Mouse (Mus musculus) lung, embryonic 16.5 days (tissue): ENCODE measurements around the gene Chchd4. TPM values are rescaled to one million over a fixed set of nuclear protein-coding genes. Genes with fewer than 3 reads are reported as not detected.
A peak's percentile ranks its signal among the peaks of the same experiment; 100 is the strongest.

ENCODE experiments used
- ATAC-seq: fragments of 200-750 bp; cut with Nextera tagmentation; 2 replicates; pipeline ENCODE4 v1.8.0; 2017; ENCODE audit warnings: low read depth, mild to moderate bottlenecking, moderate library complexity
- H3K27ac ChIP-seq: fragments of 300-500 bp; sonication (generic); 2 replicates; pipeline ENCODE4 v1.5.1; 2014; ENCODE audit warnings: mild to moderate bottlenecking, control low read depth, low read length
- H3K27me3 ChIP-seq: fragments of 300-500 bp; sonication (generic); 2 replicates; pipeline ENCODE4 v1.6.1; 2014; ENCODE audit warnings: low read depth, low read length, mixed read lengths; ENCODE audit not compliant: control insufficient read depth, insufficient read depth
- H3K36me3 ChIP-seq: fragments of 300-500 bp; sonication (generic); 2 replicates; pipeline ENCODE4 v1.6.1; 2014; ENCODE audit warnings: low read length; ENCODE audit not compliant: control insufficient read depth, insufficient read depth
- H3K4me1 ChIP-seq: fragments of 300-500 bp; sonication (generic); replicated peaks from 2 replicates; pipeline ENCODE4 v1.6.1; 2014; ENCODE audit warnings: low read length, mixed read lengths; ENCODE audit not compliant: control insufficient read depth, insufficient read depth
- H3K4me2 ChIP-seq: fragments of 300-500 bp; sonication (generic); 2 replicates; pipeline ENCODE4 v1.6.1; 2014; ENCODE audit warnings: low read depth, low read length, control low read depth
- H3K4me3 ChIP-seq: fragments of 300-500 bp; sonication (generic); 2 replicates; pipeline ENCODE4 v1.5.1; 2014; ENCODE audit warnings: mild to moderate bottlenecking, low read length, control low read depth
- H3K9ac ChIP-seq: fragments of 300-500 bp; sonication (generic); 2 replicates; pipeline ENCODE4 v1.6.1; 2014; ENCODE audit warnings: low read length, control low read depth
- H3K9me3 ChIP-seq: fragments of 300-500 bp; sonication (generic); 2 replicates; pipeline ENCODE4 v1.6.1; 2016; ENCODE audit warnings: low read length; ENCODE audit not compliant: control insufficient read depth
- WGBS: fragments of 180-500 bp; shearing (Covaris S2); extraction: QIAGEN DNeasy Blood & Tissue Kit; methylation state at CpG from one replicate; pipeline ENCODE4 v1.1.7; 2014; 5-methylcytosine and 5-hydroxymethylcytosine counted together
- polyA plus RNA-seq: library from polyadenylated mRNA; unstranded; fragments of >200 nt; fragmentation: Nextera tagmentation; extraction: Ambion mirVana; gene quantifications from 2 replicates; pipeline ENCODE4 v1.2.1, GENCODE M21; 2015

The Chchd4 gene
- polyA plus RNA-seq, 1 experiment from 2014 or later = 22.2 TPM

- 73% methylated on average over 1 of the region's 1 CpGs for WGBS
- Histone ChIP-seq H3K4me2 (no peak overlapping the region), H3K36me3 (peaks cover 6% of the 10 kb centered on the region; the same call in 1 of the 2 replicates), H3K9ac (no peak overlapping the region), H3K9me3 (no peaks in the 10 kb centered on the region), H3K27me3 (no peaks in the 10 kb centered on the region), H3K27ac (no peak overlapping the region), H3K4me3 (no peak overlapping the region), H3K4me1 (no peaks in the 10 kb centered on the region)
- ATAC-seq = no peak; the same call in 1 of the 2 replicates
Measured at GRCm38 (mm10) chr6:91459471-91459870, 13.9 kb downstream of the Chchd4 start.

- WGBS = 20% methylated on average over 5 of the region's 5 CpGs
- Histone ChIP-seq H3K4me3 (no peak overlapping the region), H3K27ac (no peak overlapping the region), H3K9me3 (no peaks in the 10 kb centered on the region), H3K36me3 (no peaks in the 10 kb centered on the region), H3K4me2 (no peak overlapping the region), H3K4me1 (no peaks in the 10 kb centered on the region), H3K9ac (no peak overlapping the region), H3K27me3 (no peaks in the 10 kb centered on the region)
- no peak for ATAC-seq
Measured at GRCm38 (mm10) chr6:91454546-91454945, 18.8 kb downstream of the Chchd4 start.

- Histone ChIP-seq H3K27ac (no peak overlapping the region), H3K27me3 (no peaks in the 10 kb centered on the region; the same call in 1 of the 2 replicates), H3K36me3 (no peaks in the 10 kb centered on the region), H3K4me2 (no peak overlapping the region), H3K4me1 (no peaks in the 10 kb centered on the region), H3K9ac (no peak overlapping the region), H3K4me3 (no peak overlapping the region), H3K9me3 (no peaks in the 10 kb centered on the region)
- ATAC-seq = no peak
- 63% methylated on average over 1 of the region's 1 CpGs for WGBS
Measured at GRCm38 (mm10) chr6:91452056-91452455, 21.3 kb downstream of the Chchd4 start.

DNA sequence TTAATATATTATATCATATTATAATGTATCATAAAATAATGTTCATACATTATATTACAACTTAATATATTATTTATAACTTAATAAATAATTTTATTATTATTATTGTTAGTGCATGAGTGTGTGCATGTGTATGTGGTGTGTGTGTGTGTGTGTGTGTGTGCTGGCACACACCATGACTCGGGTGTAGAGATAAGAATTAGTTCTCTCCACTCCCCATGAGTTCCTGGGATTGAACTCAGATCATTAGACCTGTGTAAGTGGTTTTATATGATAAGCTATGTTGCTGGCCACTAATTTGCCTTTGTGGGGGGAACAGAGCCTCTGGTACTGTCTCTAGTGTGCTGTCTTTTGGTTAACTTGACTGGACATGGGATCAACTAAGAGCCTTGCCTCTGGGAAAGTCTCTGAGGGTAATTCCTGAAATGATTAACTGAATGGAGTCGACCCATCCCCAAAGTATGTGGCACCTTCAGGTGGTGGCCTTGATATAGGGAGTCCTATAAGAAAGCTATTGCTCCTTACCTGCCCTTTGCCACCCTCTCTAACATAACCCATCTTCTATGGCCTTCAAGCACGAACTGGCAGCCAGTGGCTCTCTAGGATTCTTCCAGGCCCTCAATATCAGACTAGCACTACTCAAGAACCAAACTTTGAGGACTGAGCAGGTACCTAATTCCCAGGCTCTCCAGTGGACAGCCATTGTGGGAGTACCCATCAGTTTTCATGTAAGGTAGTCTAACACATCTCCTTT is 23.7 kb downstream of the Chchd4 start:
- WGBS = 36% methylated on average over 3 of the region's 3 CpGs
- no peaks in the 10 kb centered on the region; the same call in 1 of the 2 replicates for H3K27me3 ChIP-seq
- no peak overlapping the region for H3K9ac ChIP-seq
- no peak overlapping the region for H3K4me3 ChIP-seq
- no peak overlapping the region for H3K27ac ChIP-seq
- no peaks in the 10 kb centered on the region for H3K36me3 ChIP-seq
- no peaks in the 10 kb centered on the region for H3K9me3 ChIP-seq
- H3K4me2 ChIP-seq = no peak overlapping the region
- no peaks in the 10 kb centered on the region for H3K4me1 ChIP-seq
- no peak for ATAC-seq

DNA sequence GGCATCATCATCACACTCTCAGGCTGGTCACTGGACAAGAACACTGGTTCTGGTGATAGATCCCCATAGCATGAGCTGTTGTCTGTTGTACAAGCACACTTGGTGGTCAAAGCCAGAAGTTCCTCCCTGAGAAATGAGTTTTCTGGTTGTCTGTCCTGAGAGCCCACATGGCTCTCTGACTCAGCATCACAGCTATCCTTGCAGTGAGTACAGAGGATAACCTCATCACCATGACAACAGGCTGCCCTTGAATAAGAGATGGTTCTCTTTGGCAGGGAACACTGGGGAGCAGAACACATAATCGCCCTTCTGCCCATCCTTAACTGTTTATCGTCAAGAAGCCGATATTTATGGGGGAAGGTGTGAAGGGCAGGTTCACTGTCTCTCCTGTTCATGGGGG is 28.0 kb downstream of the Chchd4 start:
- Histone ChIP-seq H3K9me3 (no peaks in the 10 kb centered on the region), H3K27me3 (no peaks in the 10 kb centered on the region; the same call in 1 of the 2 replicates), H3K4me2 (no peak overlapping the region), H3K9ac (no peak overlapping the region), H3K27ac (no peak overlapping the region), H3K4me3 (no peak overlapping the region), H3K4me1 (peaks cover 4% of the 10 kb centered on the region; the same call in 1 of the 2 replicates), H3K36me3 (no peaks in the 10 kb centered on the region)
- no peak for ATAC-seq
- 78% methylated on average over 3 of the region's 3 CpGs for WGBS

DNA sequence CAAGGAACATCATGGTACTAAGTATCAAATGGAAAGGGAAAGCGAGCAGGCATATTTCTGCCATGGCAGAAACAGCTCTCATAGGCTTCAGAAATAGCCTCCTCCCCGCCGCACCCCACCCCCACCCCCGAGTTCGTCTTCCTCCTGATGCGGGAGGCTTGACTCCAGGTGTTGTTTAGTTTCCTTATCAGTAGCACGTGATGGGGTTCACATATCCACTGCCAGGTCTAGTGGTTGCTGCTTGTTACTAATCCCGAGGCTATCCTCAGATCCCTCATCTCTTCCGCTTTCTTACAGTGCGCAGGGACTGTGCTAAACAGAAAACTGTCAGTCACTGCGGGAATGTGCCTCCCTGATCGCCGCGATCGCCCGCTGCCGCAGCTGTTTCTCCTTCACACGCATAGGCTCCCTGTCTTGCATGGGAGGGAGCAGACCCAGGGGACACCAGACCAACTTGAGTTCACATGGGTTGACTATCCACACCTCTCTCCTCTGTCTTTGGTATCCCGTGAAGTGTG is 32.1 kb downstream of the Chchd4 start:
- WGBS = 4% methylated on average over 19 of the region's 19 CpGs

DNA sequence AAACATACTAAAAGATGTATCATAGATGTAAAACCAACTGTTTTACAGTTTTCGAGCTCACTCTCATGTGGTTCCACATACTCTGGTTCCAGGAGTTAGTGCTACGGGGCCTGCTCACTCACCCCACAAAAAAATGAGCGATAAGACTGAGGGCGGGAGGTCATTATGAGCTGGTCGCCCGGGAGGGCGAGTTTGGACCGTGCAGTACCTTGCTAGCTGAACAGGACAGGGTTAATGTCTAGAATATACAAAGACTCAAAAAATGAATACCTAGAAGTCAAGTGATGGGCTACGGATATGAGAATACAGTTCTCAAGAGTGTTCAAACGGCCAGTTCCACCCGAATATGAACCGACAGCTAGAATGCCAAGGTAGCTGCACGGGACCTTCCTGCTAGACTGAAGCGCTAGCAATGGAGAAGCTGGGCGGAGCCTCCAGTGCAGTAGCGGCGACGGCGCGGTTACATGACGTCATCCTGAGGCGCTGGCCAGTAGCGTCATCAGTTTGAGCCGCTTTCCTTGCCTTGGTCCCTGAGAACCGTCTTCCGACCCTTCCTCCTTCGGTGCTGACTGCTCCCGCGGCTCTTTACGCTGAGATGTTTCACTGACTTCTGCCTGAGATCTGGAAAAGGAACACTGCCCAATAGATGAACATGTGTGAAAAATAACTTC is 32.7 kb downstream of the Chchd4 start:
- H3K36me3 ChIP-seq = no peaks in the 10 kb centered on the region
- no peaks in the 10 kb centered on the region for H3K9me3 ChIP-seq
- peaks cover 4% of the 10 kb centered on the region; the same call in 1 of the 2 replicates for H3K4me1 ChIP-seq
- H3K27me3 ChIP-seq = peaks cover 4% of the 10 kb centered on the region; the same call in 1 of the 2 replicates
- peak overlapping the region; percentile 69 for H3K4me3 ChIP-seq
- H3K4me2 ChIP-seq = peak overlapping the region; percentile 67
- WGBS = 2% methylated on average over 30 of the region's 30 CpGs
- H3K27ac ChIP-seq = peak overlapping the region; percentile 66; the same call in 1 of the 2 replicates
- peak; percentile 98 for ATAC-seq
- peak overlapping the region; percentile 77 for H3K9ac ChIP-seq

More for the DNA sequence above, 32.1 kb downstream of the Chchd4 start:
- peak; percentile 53 for ATAC-seq
- Histone ChIP-seq H3K36me3 (no peaks in the 10 kb centered on the region), H3K9me3 (no peaks in the 10 kb centered on the region), H3K4me1 (peaks cover 4% of the 10 kb centered on the region; the same call in 1 of the 2 replicates), H3K9ac (peak overlapping the region; percentile 77), H3K27me3 (peaks cover 4% of the 10 kb centered on the region; the same call in 1 of the 2 replicates), H3K4me2 (peak overlapping the region; percentile 67), H3K27ac (peak overlapping the region; percentile 20; the same call in 1 of the 2 replicates), H3K4me3 (peak overlapping the region; percentile 69)

GRCm38 (mm10) chr6:91424151-91424550 is 49.2 kb downstream of the Chchd4 start:
- H3K9me3 ChIP-seq = no peaks in the 10 kb centered on the region
- no peaks in the 10 kb centered on the region for H3K4me1 ChIP-seq
- no peak overlapping the region for H3K9ac ChIP-seq
- H3K4me3 ChIP-seq = no peak overlapping the region
- WGBS = 39% methylated on average over 4 of the region's 4 CpGs
- no peak overlapping the region for H3K27ac ChIP-seq
- ATAC-seq = no peak
- H3K27me3 ChIP-seq = no peaks in the 10 kb centered on the region
- H3K4me2 ChIP-seq = no peak overlapping the region
- H3K36me3 ChIP-seq = no peaks in the 10 kb centered on the region

GRCm38 (mm10) chr6:91421629-91422028 is 51.7 kb downstream of the Chchd4 start:
- H3K4me3 ChIP-seq = no peak overlapping the region
- no peaks in the 10 kb centered on the region; the same call in 1 of the 2 replicates for H3K27me3 ChIP-seq
- H3K36me3 ChIP-seq = no peaks in the 10 kb centered on the region
- H3K9ac ChIP-seq = no peak overlapping the region
- ATAC-seq = no peak
- no peaks in the 10 kb centered on the region for H3K9me3 ChIP-seq
- no peak overlapping the region for H3K27ac ChIP-seq
- H3K4me1 ChIP-seq = no peaks in the 10 kb centered on the region
- H3K4me2 ChIP-seq = no peak overlapping the region
- 64% methylated on average over 4 of the region's 4 CpGs for WGBS
